Mouse (Mus musculus): ENCODE measurements at regions not wholly inside any gene's neighbourhood (a gene's known extent, or its start where the extent isn't known, plus 50 kb on each side); places are given as distances from the start of the nearest gene placed in this dataset.

- H3K27ac ChIP-seq, result no peak overlapping the region
- H3K27me3 ChIP-seq (ENCODE audit: control insufficient read depth, insufficient read depth, low read length), result peaks cover 63% of the 10 kb centered on the region
Measured at GRCm38 (mm10) chr6:31216206-31217059, 182.1 kb upstream of the Mkln1 start.

DNA sequence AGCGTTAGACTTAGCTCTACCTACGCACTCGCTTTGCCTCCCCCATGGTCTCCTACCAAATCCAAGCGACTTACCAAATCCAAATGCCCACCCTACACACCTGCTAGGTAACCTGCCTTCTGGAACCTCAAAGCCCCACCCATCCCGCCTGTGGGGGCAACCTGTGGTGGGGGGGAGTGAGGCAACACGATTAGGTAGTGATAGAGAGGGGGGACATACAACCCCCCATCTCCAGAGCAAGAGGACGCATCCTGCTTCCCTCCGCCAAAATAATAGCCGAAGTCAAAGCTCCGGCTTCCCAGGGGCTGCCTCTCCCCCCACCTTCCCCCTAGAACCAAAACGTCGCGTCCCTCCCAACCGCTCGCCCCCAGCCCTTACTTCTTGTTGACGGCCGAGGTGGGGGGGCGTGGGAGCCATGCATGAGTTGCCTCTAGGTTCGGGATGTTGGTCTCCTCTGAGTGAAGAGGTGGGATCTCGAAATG is 181.4 kb upstream of the Mkln1 start:
- H3K4me2 ChIP-seq (ENCODE audit: low read depth), result peak overlapping the region; percentile 71
- ATAC-seq (ENCODE audit: insufficient read depth) (peak; percentile 21; the same call in 1 of the 2 replicates), DNase-seq (ENCODE audit: low read depth in 3 of 3, low spot score in 3 of 3) (no peak)
- H3K4me1 ChIP-seq (replicated peaks; ENCODE audit: control insufficient read depth in 2 of 2, insufficient read depth in 2 of 2, low read length in 1 of 2), result 0 out of 4 replicates have a peak, but pooled peaks cover 0 to 2% of the 10 kb centered on the region in 2 experiments
- peaks cover 70% of the 10 kb centered on the region for H3K27me3 ChIP-seq (ENCODE audit: control insufficient read depth, insufficient read depth, low read length)
- H3K4me3 ChIP-seq (ENCODE audit: insufficient read depth in 1 of 2, low read depth in 2 of 2, low read length in 2 of 2), result peak overlapping the region in 1 of 2 experiments; percentile 58; a peak in 2 of 4 replicates
- H3K27ac ChIP-seq, result no peak overlapping the region
- under 1% methylated on average over 20 of the region's 20 CpGs for WGBS (ENCODE audit: insufficient replicate concordance)
- H3K9ac ChIP-seq (replicated peaks), result no peak overlapping the region
- no peaks in the 10 kb centered on the region for H3K9me3 ChIP-seq (ENCODE audit: control insufficient read depth, low read length)
- no peak for TF ChIP-seq CTCF (IDR thresholded peaks at IDR 0.05; ENCODE audit: low read depth)
- no peak for TF ChIP-seq EP300 (IDR thresholded peaks at IDR 0.05; ENCODE audit: low read depth)
- H3K36me3 ChIP-seq (replicated peaks; ENCODE audit: control insufficient read depth, insufficient read depth, low read depth), result no peaks in the 10 kb centered on the region

More at GRCm38 (mm10) chr6:31216206-31217059, 182.1 kb upstream of the Mkln1 start:
- H3K4me1 ChIP-seq (replicated peaks; ENCODE audit: control insufficient read depth in 2 of 2, insufficient read depth in 2 of 2, low read length in 1 of 2), result 0 out of 4 replicates have a peak, but pooled peaks cover 0 to 2% of the 10 kb centered on the region in 2 experiments
- ATAC-seq (ENCODE audit: insufficient read depth) (peak; percentile 67; the same call in 1 of the 2 replicates), DNase-seq (ENCODE audit: low read depth in 3 of 3, low spot score in 3 of 3) (no peak)
- no peak overlapping the region for H3K9ac ChIP-seq (replicated peaks)
- peak overlapping the region; percentile 48 to 58 for H3K4me3 ChIP-seq (ENCODE audit: insufficient read depth in 1 of 2, low read depth in 2 of 2, low read length in 2 of 2)
- WGBS (ENCODE audit: insufficient replicate concordance), result under 1% methylated on average over 97 of the region's 100 CpGs
- no peak for TF ChIP-seq EP300 (IDR thresholded peaks at IDR 0.05; ENCODE audit: low read depth)
- no peak for TF ChIP-seq CTCF (IDR thresholded peaks at IDR 0.05; ENCODE audit: low read depth)
- H3K4me2 ChIP-seq (ENCODE audit: low read depth), result peak overlapping the region; percentile 71
- no peaks in the 10 kb centered on the region for H3K36me3 ChIP-seq (replicated peaks; ENCODE audit: control insufficient read depth, insufficient read depth, low read depth)
- no peaks in the 10 kb centered on the region for H3K9me3 ChIP-seq (ENCODE audit: control insufficient read depth, low read length)

DNA sequence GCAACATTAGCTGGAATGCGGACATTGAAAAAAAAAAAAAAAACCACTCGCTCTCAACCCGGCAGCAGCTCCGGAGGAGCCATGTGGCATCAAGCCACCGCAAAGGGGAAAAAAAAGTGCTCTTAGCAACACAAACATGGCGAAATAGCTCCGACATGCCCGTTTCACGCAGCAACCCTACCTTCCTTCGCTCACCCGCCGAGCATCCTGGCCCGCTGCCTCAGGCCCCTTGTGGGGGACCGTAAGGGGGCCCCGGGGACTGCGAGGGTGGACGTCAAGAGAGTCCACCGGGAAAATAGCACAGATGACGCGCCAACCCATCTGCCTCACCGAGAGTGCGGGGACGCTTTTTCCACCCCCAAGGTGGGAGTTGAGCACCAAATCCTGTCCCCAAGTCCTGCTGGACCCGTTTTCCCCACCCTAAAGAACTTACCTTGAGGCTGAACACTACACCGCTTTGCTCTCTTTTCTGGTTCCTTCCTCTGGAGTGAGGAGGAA is 180.8 kb upstream of the Mkln1 start:
- WGBS (ENCODE audit: insufficient replicate concordance), result under 1% methylated on average over 20 of the region's 25 CpGs
- Histone ChIP-seq H3K36me3 (replicated peaks; ENCODE audit: control insufficient read depth, insufficient read depth, low read depth) (no peaks in the 10 kb centered on the region), H3K4me2 (ENCODE audit: low read depth) (peak overlapping the region; percentile 71), H3K4me3 (ENCODE audit: insufficient read depth in 1 of 2, low read depth in 2 of 2, low read length in 2 of 2) (peak overlapping the region; percentile 40 to 41), H3K27me3 (ENCODE audit: control insufficient read depth, insufficient read depth, low read length) (peaks cover 75% of the 10 kb centered on the region), H3K27ac (no peak overlapping the region), H3K9ac (replicated peaks) (no peak overlapping the region), H3K4me1 (replicated peaks; ENCODE audit: control insufficient read depth in 2 of 2, insufficient read depth in 2 of 2, low read length in 1 of 2) (0 out of 4 replicates have a peak, but pooled peaks cover 0 to 2% of the 10 kb centered on the region in 2 experiments), H3K9me3 (ENCODE audit: control insufficient read depth, low read length) (no peaks in the 10 kb centered on the region)
- DNase-seq (ENCODE audit: low read depth in 3 of 3, low spot score in 3 of 3) (no peak), ATAC-seq (ENCODE audit: insufficient read depth) (no peak)
- TF ChIP-seq EP300 (IDR thresholded peaks at IDR 0.05; ENCODE audit: low read depth) (no peak), CTCF (IDR thresholded peaks at IDR 0.05; ENCODE audit: low read depth) (no peak)

DNA sequence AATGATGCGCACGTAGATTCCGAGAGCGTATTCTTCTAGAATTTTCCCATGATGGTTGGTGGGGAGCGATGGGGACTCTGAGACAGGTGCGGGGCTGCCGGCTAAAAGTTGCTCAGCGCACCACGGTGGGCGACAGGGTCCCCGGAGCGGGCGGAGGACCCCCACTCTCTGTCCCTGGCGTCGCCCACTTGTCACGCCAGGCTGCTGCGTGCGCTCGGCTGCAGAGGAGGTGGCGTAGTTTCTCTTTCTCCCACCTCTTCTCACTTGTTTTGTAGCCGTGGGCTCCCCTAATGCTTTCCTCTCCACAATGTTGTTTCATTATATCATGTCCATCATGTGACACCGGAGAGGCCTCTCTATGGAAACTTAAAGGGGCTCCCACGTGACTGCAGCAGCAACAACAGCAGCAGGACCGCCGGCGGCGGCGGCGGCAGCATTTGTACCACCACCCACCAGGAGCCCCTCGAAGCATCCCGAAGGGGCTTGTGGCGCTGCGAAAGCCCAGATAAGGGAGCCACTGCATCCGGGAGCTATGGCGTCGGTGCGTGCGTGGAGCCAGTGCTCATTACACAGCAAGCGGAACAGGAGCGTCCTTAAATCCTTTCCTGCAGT is 180.3 kb upstream of the Mkln1 start:
- DNase-seq (ENCODE audit: low read depth in 3 of 3, low spot score in 3 of 3) (no peak), ATAC-seq (ENCODE audit: insufficient read depth) (no peak)
- WGBS (ENCODE audit: insufficient replicate concordance), result 1% methylated on average over 40 of the region's 40 CpGs
- Histone ChIP-seq H3K4me1 (replicated peaks; ENCODE audit: control insufficient read depth in 2 of 2, insufficient read depth in 2 of 2, low read length in 1 of 2) (0 out of 4 replicates have a peak, but pooled peaks cover 0 to 2% of the 10 kb centered on the region in 2 experiments), H3K36me3 (replicated peaks; ENCODE audit: control insufficient read depth, insufficient read depth, low read depth) (no peaks in the 10 kb centered on the region), H3K4me3 (ENCODE audit: insufficient read depth in 1 of 2, low read depth in 2 of 2, low read length in 2 of 2) (peak overlapping the region; percentile 40 to 41), H3K27ac (no peak overlapping the region), H3K9ac (replicated peaks) (no peak overlapping the region), H3K4me2 (ENCODE audit: low read depth) (peak overlapping the region; percentile 71), H3K27me3 (ENCODE audit: control insufficient read depth, insufficient read depth, low read length) (peaks cover 78% of the 10 kb centered on the region), H3K9me3 (ENCODE audit: control insufficient read depth, low read length) (no peaks in the 10 kb centered on the region)
- TF ChIP-seq CTCF (IDR thresholded peaks at IDR 0.05; ENCODE audit: low read depth) (no peak), EP300 (IDR thresholded peaks at IDR 0.05; ENCODE audit: low read depth) (no peak)

All from liver, embryonic 14.5 days (tissue).